Mouse (Mus musculus) heart, embryonic 16.5 days (tissue): ENCODE results near the gene R3hdm1. TPM values are rescaled to one million over a fixed set of nuclear protein-coding genes. Genes with fewer than 3 reads are reported as not detected.

Source experiments
- ATAC-seq: fragments of 200-750 bp; cut with Nextera tagmentation; replicated peaks from 2 replicates; pipeline ENCODE4 v1.8.0; 2017; ENCODE audit warnings: moderate number of reproducible peaks; ENCODE audit not compliant: insufficient read depth, low FRiP score; ENCODE audit errors: extremely low read depth
- H3K27ac ChIP-seq: fragments of 300-500 bp; sonication (generic); 2 replicates; pipeline ENCODE4 v1.5.1; 2014; ENCODE audit warnings: mild to moderate bottlenecking, low read length, control low read depth, moderate library complexity
- H3K27me3 ChIP-seq: fragments of 300-500 bp; sonication (generic); 2 replicates; pipeline ENCODE4 v1.6.1; 2014; ENCODE audit warnings: low read length, mixed read lengths; ENCODE audit not compliant: control insufficient read depth, insufficient read depth
- H3K36me3 ChIP-seq: fragments of 300-500 bp; sonication (generic); 2 replicates; pipeline ENCODE4 v1.6.1; 2014; ENCODE audit not compliant: control insufficient read depth, insufficient read depth
- H3K4me1 ChIP-seq: fragments of 300-500 bp; sonication (generic); 2 replicates; pipeline ENCODE4 v1.6.1; 2014; ENCODE audit warnings: low read length, mixed read lengths; ENCODE audit not compliant: control insufficient read depth, insufficient read depth
- H3K4me2 ChIP-seq: fragments of 300-500 bp; sonication (generic); 2 replicates; pipeline ENCODE4 v1.6.1; 2014; ENCODE audit warnings: low read depth, mild to moderate bottlenecking, control low read depth, low read length
- H3K4me3 ChIP-seq: fragments of 300-500 bp; sonication (generic); 2 replicates; pipeline ENCODE4 v1.5.1; 2014; ENCODE audit warnings: mild to moderate bottlenecking, control low read depth, low read length
- H3K9ac ChIP-seq: fragments of 300-500 bp; sonication (generic); 2 replicates; pipeline ENCODE4 v1.6.1; 2014; ENCODE audit warnings: low read length, control low read depth
- H3K9me3 ChIP-seq: fragments of 300-500 bp; sonication (generic); replicated peaks from 2 replicates; pipeline ENCODE4 v1.6.1; 2016; ENCODE audit warnings: low read length; ENCODE audit not compliant: control insufficient read depth
- WGBS: fragments of 180-500 bp; shearing (Covaris S2); extraction: QIAGEN DNeasy Blood & Tissue Kit; methylation state at CpG from one replicate; pipeline ENCODE4 v1.1.7; 2014; 5-methylcytosine and 5-hydroxymethylcytosine counted together
- polyA plus RNA-seq: library from polyadenylated mRNA; unstranded; fragments of >200 nt; fragmentation: Nextera tagmentation; extraction: Ambion mirVana; gene quantifications from 2 replicates; pipeline ENCODE4 v1.2.1, GENCODE M21; 2015

R3hdm1 gene
- polyA plus RNA-seq, 1 experiment from 2014 or later: 47.8 TPM

DNA sequence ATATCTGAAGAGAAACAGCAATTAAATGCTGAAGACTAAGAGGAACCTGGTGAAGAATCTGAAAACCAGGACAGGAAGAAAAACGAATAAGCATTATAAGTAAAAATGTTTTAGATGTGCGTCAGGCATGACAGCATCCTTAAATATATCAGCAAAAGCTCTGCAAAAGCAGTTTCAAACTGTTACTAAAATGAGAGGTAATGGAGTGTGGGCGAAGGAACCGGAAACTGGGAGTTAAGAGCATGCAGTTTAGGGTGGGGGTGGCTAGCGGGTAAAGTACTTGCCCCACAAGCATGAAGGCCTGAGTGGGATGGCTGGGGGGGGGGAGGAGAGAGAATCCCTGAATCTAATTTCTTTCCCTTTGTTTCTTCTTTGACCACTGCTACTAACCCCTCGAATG lies 30.1 kb upstream of the R3hdm1 start:
- Histone ChIP-seq H3K27ac (no peak overlapping the region), H3K36me3 (peaks cover 4% of the 10 kb centered on the region; the same call in 1 of the 2 replicates), H3K27me3 (no peaks in the 10 kb centered on the region), H3K4me3 (no peak overlapping the region), H3K4me2 (no peak overlapping the region), H3K4me1 (no peaks in the 10 kb centered on the region; the same call in 1 of the 2 replicates), H3K9ac (no peak overlapping the region), H3K9me3 (no peaks in the 10 kb centered on the region)
- no peak for ATAC-seq
- WGBS: 93% methylated on average over 6 of the region's 6 CpGs

DNA sequence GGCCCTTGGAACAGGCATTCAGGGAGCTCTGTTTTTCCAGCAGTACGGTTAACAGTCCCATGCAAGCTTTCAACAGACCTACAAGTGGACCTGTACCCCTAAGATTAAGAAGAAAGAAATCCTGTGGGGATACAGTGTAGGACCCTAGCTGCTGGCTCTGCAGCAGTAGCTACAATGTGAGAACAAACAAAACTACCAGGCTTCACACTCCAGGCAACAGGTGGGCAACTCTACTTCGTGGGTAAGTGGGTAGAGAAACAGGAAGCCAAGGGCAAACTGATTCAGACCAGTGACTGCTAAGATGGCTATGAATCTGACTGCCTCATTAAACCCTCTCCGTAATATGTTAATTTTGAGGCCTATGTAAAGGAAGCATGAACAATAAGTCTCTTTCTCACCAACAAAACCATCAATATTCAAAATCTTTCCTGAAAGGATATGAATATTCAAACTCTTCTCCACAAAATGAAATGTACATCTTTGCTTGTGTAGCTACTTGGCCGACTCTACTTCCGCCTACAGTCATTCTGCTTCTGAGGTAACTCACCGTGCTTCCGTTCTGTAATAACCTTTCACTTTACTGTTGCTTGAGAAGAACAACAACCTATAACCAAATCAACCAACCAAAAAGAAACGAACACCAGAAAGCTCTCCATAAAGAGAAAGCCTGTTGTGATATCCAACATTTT lies 26.2 kb upstream of the R3hdm1 start:
- no peaks in the 10 kb centered on the region for H3K9me3 ChIP-seq
- peaks cover 4% of the 10 kb centered on the region; the same call in 1 of the 2 replicates for H3K36me3 ChIP-seq
- H3K9ac ChIP-seq: no peak overlapping the region
- no peak for ATAC-seq
- WGBS: 91% methylated on average over 8 of the region's 8 CpGs
- H3K27ac ChIP-seq: no peak overlapping the region
- H3K4me2 ChIP-seq: no peak overlapping the region
- H3K4me1 ChIP-seq: peaks cover 5% of the 10 kb centered on the region
- no peaks in the 10 kb centered on the region for H3K27me3 ChIP-seq
- H3K4me3 ChIP-seq: no peak overlapping the region

DNA sequence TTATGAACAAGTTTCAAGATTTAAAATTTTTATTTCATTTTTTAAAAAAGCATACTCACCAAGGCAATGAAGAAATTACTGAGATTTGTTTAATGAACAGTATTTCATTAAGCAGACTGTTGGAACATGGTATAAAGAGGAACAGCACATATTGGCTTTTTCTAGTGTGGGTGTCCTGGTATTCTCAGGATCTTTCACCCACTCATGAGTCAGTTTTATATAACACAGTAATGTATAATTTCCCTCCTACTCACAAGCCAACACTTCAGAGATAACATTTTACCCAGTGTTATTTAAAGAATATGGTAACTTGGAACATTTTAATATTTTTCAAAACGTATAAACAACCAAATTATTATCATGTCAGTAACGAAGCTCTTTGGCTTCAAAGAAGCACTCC lies 25.3 kb upstream of the R3hdm1 start:
- H3K4me3 ChIP-seq: no peak overlapping the region
- no peak overlapping the region for H3K9ac ChIP-seq
- no peak for ATAC-seq
- 89% methylated on average over 2 of the region's 2 CpGs for WGBS
- no peak overlapping the region for H3K4me2 ChIP-seq
- no peaks in the 10 kb centered on the region for H3K9me3 ChIP-seq
- peaks cover 4% of the 10 kb centered on the region; the same call in 1 of the 2 replicates for H3K36me3 ChIP-seq
- H3K27me3 ChIP-seq: no peaks in the 10 kb centered on the region
- H3K4me1 ChIP-seq: peaks cover 9% of the 10 kb centered on the region
- H3K27ac ChIP-seq: no peak overlapping the region

DNA sequence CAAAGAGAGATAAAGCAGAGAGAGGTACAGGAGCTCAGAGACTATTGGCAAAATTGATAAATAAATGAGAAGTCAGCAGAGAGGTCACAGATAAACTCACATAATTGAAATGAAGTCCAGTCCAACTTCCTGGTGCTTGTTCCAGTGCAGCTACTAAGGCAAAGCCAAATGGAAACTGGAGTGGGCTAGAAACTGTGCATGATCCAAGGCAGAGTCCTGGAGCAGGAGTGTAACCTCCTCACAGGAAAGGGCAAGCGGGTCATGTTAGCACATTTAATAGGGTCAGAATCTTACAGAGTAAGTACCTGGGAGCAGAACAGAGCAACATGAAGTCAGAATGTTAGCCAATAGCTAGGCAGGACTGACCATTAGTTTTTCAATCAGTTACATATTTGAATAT lies 24.5 kb upstream of the R3hdm1 start:
- WGBS: 88% methylated on average over 1 of the region's 1 CpGs
- H3K9me3 ChIP-seq: no peaks in the 10 kb centered on the region
- ATAC-seq: no peak
- H3K27ac ChIP-seq: no peak overlapping the region
- peaks cover 11% of the 10 kb centered on the region for H3K4me1 ChIP-seq
- no peak overlapping the region for H3K4me2 ChIP-seq
- no peak overlapping the region for H3K9ac ChIP-seq
- H3K27me3 ChIP-seq: no peaks in the 10 kb centered on the region
- no peak overlapping the region for H3K4me3 ChIP-seq
- peaks cover 4% of the 10 kb centered on the region; the same call in 1 of the 2 replicates for H3K36me3 ChIP-seq

DNA sequence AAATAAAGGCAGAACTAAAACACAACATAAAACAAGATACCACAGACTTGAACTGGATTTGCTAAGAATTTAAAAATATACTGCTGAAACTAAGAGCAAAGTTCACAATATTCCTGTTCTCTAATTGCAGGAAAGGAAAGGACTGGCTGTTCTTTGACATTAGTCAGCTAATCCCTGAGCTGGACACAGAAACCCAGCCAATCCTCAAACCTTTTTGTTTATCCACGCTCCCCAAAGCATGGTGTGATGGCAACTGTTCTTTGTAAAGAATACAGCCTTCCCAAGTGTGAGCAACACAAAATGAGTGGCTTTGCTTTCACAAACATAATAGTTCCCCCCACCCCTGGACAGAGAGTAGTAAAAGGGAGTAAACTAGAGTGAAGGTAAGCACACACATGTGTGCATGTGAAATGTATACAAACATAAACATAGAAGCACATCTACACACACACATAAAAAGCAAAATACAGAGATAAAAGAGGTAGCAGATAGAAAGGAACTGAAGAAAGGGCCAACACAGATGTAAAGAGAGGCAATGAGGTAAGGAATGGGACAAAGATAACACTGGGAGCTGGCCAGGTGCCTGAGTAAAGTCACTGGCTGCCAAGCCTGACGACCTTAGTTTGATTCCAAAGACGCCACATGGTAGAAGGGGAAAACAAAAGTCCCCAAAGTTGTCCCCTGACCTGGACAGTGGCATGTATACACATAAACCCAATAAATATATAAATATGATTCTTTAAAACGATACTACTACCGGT lies 22.0 kb upstream of the R3hdm1 start:
- H3K4me2 ChIP-seq: no peak overlapping the region
- peak; percentile 41; the same call in 1 of the 2 replicates for ATAC-seq
- H3K27me3 ChIP-seq: no peaks in the 10 kb centered on the region
- H3K4me1 ChIP-seq: peaks cover 11% of the 10 kb centered on the region
- no peaks in the 10 kb centered on the region for H3K36me3 ChIP-seq
- H3K9me3 ChIP-seq: no peaks in the 10 kb centered on the region
- WGBS: 54% methylated on average over 5 of the region's 5 CpGs
- H3K4me3 ChIP-seq: no peak overlapping the region
- no peak overlapping the region for H3K9ac ChIP-seq
- H3K27ac ChIP-seq: peak overlapping the region; percentile 66

DNA sequence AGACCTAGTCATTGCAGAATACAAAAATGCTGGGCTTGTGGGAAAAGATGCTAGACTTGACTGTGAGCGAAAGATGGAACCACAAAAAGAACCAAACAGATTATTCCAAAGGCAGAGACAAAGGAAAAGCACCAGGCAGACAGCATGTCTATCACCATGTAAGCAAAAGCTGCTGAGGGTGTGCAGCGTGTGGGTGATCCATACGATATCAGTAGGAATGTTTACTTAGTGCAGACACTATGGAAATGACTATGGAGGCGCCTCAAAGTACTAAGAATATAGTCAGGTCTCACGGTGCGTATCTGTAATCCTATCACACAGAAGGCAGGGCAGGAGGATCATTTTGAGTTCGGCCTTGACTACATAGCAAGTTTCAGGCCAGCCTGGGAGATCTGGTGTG lies 21.2 kb upstream of the R3hdm1 start:
- WGBS: 71% methylated on average over 7 of the region's 7 CpGs
- ATAC-seq: no peak
- Histone ChIP-seq H3K27ac (no peak overlapping the region), H3K9me3 (no peaks in the 10 kb centered on the region), H3K27me3 (no peaks in the 10 kb centered on the region), H3K4me2 (no peak overlapping the region), H3K36me3 (no peaks in the 10 kb centered on the region), H3K9ac (no peak overlapping the region), H3K4me3 (no peak overlapping the region), H3K4me1 (peaks cover 11% of the 10 kb centered on the region)

DNA sequence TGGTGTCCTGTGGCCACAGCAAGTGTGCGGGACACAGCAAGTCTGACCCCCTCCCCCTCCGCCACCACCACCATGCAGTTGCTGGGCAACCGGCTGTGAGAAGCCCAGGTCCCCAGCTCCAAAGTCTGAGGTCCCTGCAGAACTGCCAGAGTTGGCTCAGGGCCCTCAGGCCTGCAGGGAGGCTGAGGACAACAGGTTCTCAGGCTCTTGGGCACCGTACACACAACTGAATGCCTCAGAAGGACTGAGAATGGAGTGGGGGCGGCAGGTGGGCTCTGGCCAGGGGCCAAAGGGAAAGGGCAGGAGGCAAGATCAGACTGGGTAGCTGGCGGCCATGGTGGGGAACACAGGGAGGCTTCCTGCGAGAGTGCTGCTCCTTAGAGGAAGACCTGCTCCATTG lies 20.3 kb upstream of the R3hdm1 start:
- H3K9me3 ChIP-seq: no peaks in the 10 kb centered on the region
- no peaks in the 10 kb centered on the region for H3K36me3 ChIP-seq
- no peak overlapping the region for H3K9ac ChIP-seq
- ATAC-seq: no peak
- H3K27me3 ChIP-seq: no peaks in the 10 kb centered on the region
- WGBS: 71% methylated on average over 7 of the region's 7 CpGs
- no peak overlapping the region for H3K27ac ChIP-seq
- no peak overlapping the region for H3K4me2 ChIP-seq
- no peak overlapping the region for H3K4me3 ChIP-seq
- H3K4me1 ChIP-seq: peaks cover 11% of the 10 kb centered on the region

DNA sequence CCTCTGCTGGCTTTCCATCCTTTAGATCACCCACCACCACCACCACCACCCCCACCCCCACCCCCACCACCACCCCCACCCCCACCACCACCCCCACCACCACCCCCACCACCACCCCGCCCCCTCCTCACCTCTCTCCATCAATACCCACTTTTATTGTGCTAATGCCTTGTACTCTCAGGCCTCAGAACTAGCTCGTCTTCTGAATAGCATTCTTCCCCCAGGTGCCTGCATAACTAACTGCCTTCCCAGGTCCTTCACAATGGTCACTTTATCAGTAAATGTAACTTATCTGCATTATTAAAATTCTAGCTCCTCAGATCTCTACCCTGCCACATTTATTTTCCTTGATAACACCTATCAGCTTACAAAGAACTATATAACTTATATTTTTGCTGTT lies 8.4 kb upstream of the R3hdm1 start:
- Histone ChIP-seq H3K27ac (no peak overlapping the region), H3K9ac (no peak overlapping the region), H3K9me3 (no peaks in the 10 kb centered on the region), H3K27me3 (no peaks in the 10 kb centered on the region), H3K36me3 (peaks cover 5% of the 10 kb centered on the region), H3K4me2 (no peak overlapping the region), H3K4me1 (no peaks in the 10 kb centered on the region), H3K4me3 (no peak overlapping the region)
- 60% methylated on average over 1 of the region's 2 CpGs for WGBS
- no peak for ATAC-seq

DNA sequence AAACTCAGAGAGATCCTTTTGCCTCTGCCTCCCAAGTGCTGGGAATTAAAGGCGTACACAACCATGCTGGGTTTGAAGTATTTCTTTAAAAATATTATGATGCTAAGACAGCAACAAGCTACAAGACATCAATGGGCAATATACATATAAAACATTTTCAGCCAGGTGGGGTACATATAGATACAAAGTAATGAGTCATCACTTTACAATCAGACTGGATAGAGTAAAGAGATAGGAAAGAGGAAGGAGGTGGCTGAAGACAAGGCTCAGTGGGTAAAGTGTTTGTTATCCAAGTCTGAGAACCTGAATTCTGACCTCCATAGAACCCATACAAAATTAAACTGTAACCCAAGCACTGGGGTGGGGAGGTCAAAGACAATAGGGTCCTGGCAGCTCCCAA lies 4.8 kb upstream of the R3hdm1 start:
- no peak overlapping the region for H3K4me2 ChIP-seq
- no peaks in the 10 kb centered on the region for H3K9me3 ChIP-seq
- H3K4me1 ChIP-seq: peaks cover 3% of the 10 kb centered on the region; the same call in 1 of the 2 replicates
- 100% methylated on average over 1 of the region's 1 CpGs for WGBS
- no peaks in the 10 kb centered on the region for H3K36me3 ChIP-seq
- no peak overlapping the region for H3K9ac ChIP-seq
- no peak overlapping the region for H3K27ac ChIP-seq
- H3K4me3 ChIP-seq: no peak overlapping the region
- ATAC-seq: no peak
- H3K27me3 ChIP-seq: no peaks in the 10 kb centered on the region
